9 mouse cellular contexts compared by ENCODE assay signal in genomic region chr10:81318589-81319329, GRCm38 (mm10). TPM values are rescaled to one million over a fixed set of nuclear protein-coding genes. Genes with fewer than 3 reads are reported as not detected.
A peak's percentile ranks its signal among the peaks of the same experiment; 100 is the strongest.
DNase-seq lines count a peak whose midpoint lies in the region; ATAC-seq and TF ChIP-seq lines count a peak whose summit lies in the region.
"Had no signal": no experiment of that assay in that cellular context is flagged by ENCODE, and none has a peak within 500 bp of the region (broad histone marks: within the 10 kb centered on the region; RNA-seq: fewer than 3 reads in every experiment).

No protein-coding gene starts in this region.

- TF ChIP-seq CTCF in kidney, postnatal 0 days (IDR thresholded peaks at IDR 0.05; ENCODE audit: low read depth), result no peak

- H3K27ac ChIP-seq in ES-E14 (ENCODE audit: insufficient read depth, low read depth, low read length, poor library complexity, severe bottlenecking), result no peak overlapping the region
- peak overlapping the region; percentile 95 for H3K27ac ChIP-seq in embryonic facial prominence, embryonic 15.5 days (replicated peaks)
- 0 out of 2 replicates have a peak overlapping the region, but pooled peaks have one; percentile 91 for H3K27ac ChIP-seq in kidney, postnatal 0 days
- peak overlapping the region; percentile 94; the same call in 1 of the 2 replicates for H3K27ac ChIP-seq in midbrain, embryonic 14.5 days (replicated peaks; ENCODE audit: low read depth, low read length)

- 88% methylated on average over 13 of the region's 13 CpGs for WGBS in embryonic facial prominence, embryonic 15.5 days
- 88% methylated on average over 13 of the region's 13 CpGs for WGBS in kidney, postnatal 0 days
- WGBS in midbrain, embryonic 14.5 days, result 94% methylated on average over 13 of the region's 13 CpGs

- no peaks in the 10 kb centered on the region for H3K9me3 ChIP-seq in ES-E14 (ENCODE audit: control insufficient read depth, insufficient read depth, low read depth, low read length)
- H3K9me3 ChIP-seq in embryonic facial prominence, embryonic 15.5 days (replicated peaks), result no peaks in the 10 kb centered on the region
- H3K9me3 ChIP-seq in kidney, postnatal 0 days (replicated peaks; ENCODE audit: low read length), result no peaks in the 10 kb centered on the region
- H3K9me3 ChIP-seq in midbrain, embryonic 14.5 days (ENCODE audit: control insufficient read depth, low read length), result no peaks in the 10 kb centered on the region

- peak overlapping the region; percentile 78 for H3K4me2 ChIP-seq in embryonic facial prominence, embryonic 15.5 days (replicated peaks)
- H3K4me2 ChIP-seq in kidney, postnatal 0 days (ENCODE audit: low read length), result peak overlapping the region; percentile 74; the same call in 1 of the 2 replicates
- peak overlapping the region; percentile 79 for H3K4me2 ChIP-seq in midbrain, embryonic 14.5 days (ENCODE audit: low read length)

- in situ Hi-C loops in ES-E14 (cut with MboI; ENCODE audit: low sequenced_read_pairs in 2 of 2, unreplicated experiment in 2 of 2), result no loop called here

- H3K4me3 ChIP-seq in ES-E14 (ENCODE audit: insufficient read depth in 1 of 2, low read depth in 1 of 2, low read length in 2 of 2, poor library complexity in 1 of 2, severe bottlenecking in 1 of 2), result no peak overlapping the region
- peak overlapping the region; percentile 93; the same call in 1 of the 2 replicates for H3K4me3 ChIP-seq in embryonic facial prominence, embryonic 15.5 days (replicated peaks)
- no peak overlapping the region for H3K4me3 ChIP-seq in kidney, postnatal 0 days (replicated peaks; ENCODE audit: low read depth, low read length)
- H3K4me3 ChIP-seq in midbrain, embryonic 14.5 days (replicated peaks; ENCODE audit: low read depth, low read length), result no peak overlapping the region

- DNase-seq in gastrocnemius, postnatal 10 days, result peak; percentile 14
- DNase-seq in gastrocnemius, postnatal 4 days (ENCODE audit: low spot score in 2 of 2), result no peak
- no peak for DNase-seq in ES-E14 (ENCODE audit: low read depth, low spot score)
- DNase-seq in kidney, postnatal 0 days (ENCODE audit: low spot score), result no peak
- DNase-seq in midbrain, embryonic 14.5 days, result no peak
- DNase-seq in left cerebral cortex, adult 18-20 months (ENCODE audit: low spot score in 2 of 2), result no peak
- DNase-seq in spleen, adult 12 weeks (ENCODE audit: low spot score), result no peak

- peak overlapping the region; percentile 83; the same call in 1 of the 2 replicates for H3K9ac ChIP-seq in ES-E14 (ENCODE audit: insufficient read depth, low read depth, low read length, poor library complexity, severe bottlenecking)
- peak overlapping the region; percentile 39; the same call in 1 of the 2 replicates for H3K9ac ChIP-seq in embryonic facial prominence, embryonic 15.5 days
- H3K9ac ChIP-seq in kidney, postnatal 0 days (ENCODE audit: low read depth, low read length), result 0 out of 2 replicates have a peak overlapping the region, but pooled peaks have one; percentile 46
- peak overlapping the region; percentile 27; the same call in 1 of the 2 replicates for H3K9ac ChIP-seq in midbrain, embryonic 14.5 days (replicated peaks; ENCODE audit: low read length)

- ATAC-seq in embryonic facial prominence, embryonic 15.5 days (ENCODE audit: insufficient number of reproducible peaks, low FRiP score, low TSS enrichment, low read depth), result no peak
- no peak for ATAC-seq in kidney, postnatal 0 days (replicated peaks; ENCODE audit: low FRiP score, low read depth)
- no peak for ATAC-seq in midbrain, embryonic 14.5 days (ENCODE audit: low FRiP score, low TSS enrichment)

- H3K4me1 ChIP-seq in ES-E14 (ENCODE audit: control insufficient read depth in 2 of 2, insufficient read depth in 2 of 2, low read length in 2 of 2, poor library complexity in 1 of 2), result peaks cover 0 to 22% of the 10 kb centered on the region in 2 experiments; a peak in 2 of 4 replicates
- H3K4me1 ChIP-seq in embryonic facial prominence, embryonic 15.5 days, result peaks cover 54% of the 10 kb centered on the region
- peaks cover 20% of the 10 kb centered on the region for H3K4me1 ChIP-seq in kidney, postnatal 0 days (replicated peaks; ENCODE audit: insufficient read depth, low read length)
- peaks cover 15% of the 10 kb centered on the region for H3K4me1 ChIP-seq in midbrain, embryonic 14.5 days (ENCODE audit: control insufficient read depth, insufficient read depth, low read length)

- peaks cover 41% of the 10 kb centered on the region for H3K36me3 ChIP-seq in ES-E14 (ENCODE audit: control insufficient read depth, insufficient read depth, low read length, poor library complexity, severe bottlenecking)
- H3K36me3 ChIP-seq in embryonic facial prominence, embryonic 15.5 days, result peaks cover 51% of the 10 kb centered on the region
- peaks cover 29% of the 10 kb centered on the region for H3K36me3 ChIP-seq in kidney, postnatal 0 days (ENCODE audit: insufficient read depth, low read length)
- H3K36me3 ChIP-seq in midbrain, embryonic 14.5 days (ENCODE audit: control insufficient read depth, insufficient read depth, low read length), result peaks cover 62% of the 10 kb centered on the region

- no peaks in the 10 kb centered on the region for H3K27me3 ChIP-seq in embryonic facial prominence, embryonic 15.5 days
- H3K27me3 ChIP-seq in kidney, postnatal 0 days (ENCODE audit: insufficient read depth, low read length), result no peaks in the 10 kb centered on the region
- no peaks in the 10 kb centered on the region for H3K27me3 ChIP-seq in midbrain, embryonic 14.5 days (ENCODE audit: control insufficient read depth, insufficient read depth, low read length)
- H3K27me3 ChIP-seq: CH12.LX had no signal

TF ChIP-seq in ES-E14, 5 proteins besides CTCF, POLR2A, EP300 and RAD21:
- TF ChIP-seq CHD2 (IDR thresholded peaks at IDR 0.05; ENCODE audit: low read depth, low read length), result no peak
- TF ChIP-seq HCFC1 (IDR thresholded peaks at IDR 0.05; ENCODE audit: borderline replicate concordance, insufficient read depth, low read length), result no peak
- TF ChIP-seq MAFK (IDR thresholded peaks at IDR 0.05; ENCODE audit: insufficient read depth, low read depth, low read length), result no peak
- TF ChIP-seq ZNF384 (IDR thresholded peaks at IDR 0.05; ENCODE audit: low read depth, low read length), result no peak
- no peak for TF ChIP-seq ZC3H11A (IDR thresholded peaks at IDR 0.05; ENCODE audit: borderline replicate concordance, low read depth, low read length)

RNA-seq across cellular contexts. Expression of gene Cactin, which starts 2.1 kb away (rescaled TPM):
- 10 to 100 TPM; 11.0 to 14.5 TPM for total RNA-seq in gastrocnemius, postnatal 10 days (2021)
- 10 to 100 TPM; 17.8 to 18.3 TPM for total RNA-seq in gastrocnemius, postnatal 4 days (2021)
- 53.1 and 54.9 TPM in 2 replicates for total RNA-seq in ES-E14 (2012; rRNA removed)
- polyA plus RNA-seq in embryonic facial prominence, embryonic 15.5 days (2015; fragmentation: Nextera tagmentation; extraction: Ambion mirVana), result 41.4 and 44.0 TPM in 2 replicates
- polyA plus RNA-seq in kidney, postnatal 0 days (2015; fragmentation: Nextera tagmentation; extraction: Ambion mirVana), result 24.5 and 26.4 TPM in 2 replicates
- polyA plus RNA-seq in midbrain, embryonic 14.5 days (2014; fragmentation: Nextera tagmentation; extraction: Ambion mirVana), result 22.6 and 22.8 TPM in 2 replicates
- total RNA-seq in left cerebral cortex, adult 18-20 months (2021), result 10 to 100 TPM; 30.5 to 34.6 TPM

RNA-seq across cellular contexts. Expression of gene Tbxa2r, which starts 9.8 kb away (rescaled TPM):
- 1 to 10 TPM; 2.3 to 3.8 TPM for total RNA-seq in gastrocnemius, postnatal 10 days (2021)
- total RNA-seq in gastrocnemius, postnatal 4 days (2021), result 1 to 10 TPM; 4.8 to 5.8 TPM
- total RNA-seq in ES-E14 (2012; rRNA removed), result 2.3 and 4.5 TPM in 2 replicates
- 13.2 and 14.2 TPM in 2 replicates for polyA plus RNA-seq in embryonic facial prominence, embryonic 15.5 days (2015; fragmentation: Nextera tagmentation; extraction: Ambion mirVana)
- polyA plus RNA-seq in kidney, postnatal 0 days (2015; fragmentation: Nextera tagmentation; extraction: Ambion mirVana), result 16.1 and 17.5 TPM in 2 replicates
- 2.9 and 3.7 TPM in 2 replicates for polyA plus RNA-seq in midbrain, embryonic 14.5 days (2014; fragmentation: Nextera tagmentation; extraction: Ambion mirVana)
- 1 to 10 TPM; 1.1 to 1.5 TPM for total RNA-seq in left cerebral cortex, adult 18-20 months (2021)

RNA-seq across cellular contexts. Expression of gene Gipc3, which starts 24.3 kb away (rescaled TPM):
- total RNA-seq in gastrocnemius, postnatal 10 days (2021), result 1 to 10 TPM in 1 of 2 experiments, under 1 TPM in 1; 0.96 to 1.3 TPM
- under 1 TPM; 0.66 to 0.86 TPM for total RNA-seq in gastrocnemius, postnatal 4 days (2021)
- total RNA-seq in ES-E14 (2012; rRNA removed), result 0.09 and 0.16 TPM in 2 replicates
- polyA plus RNA-seq in embryonic facial prominence, embryonic 15.5 days (2015; fragmentation: Nextera tagmentation; extraction: Ambion mirVana), result 0.29 and 0.35 TPM in 2 replicates
- 0.07 and 0.13 TPM in 2 replicates for polyA plus RNA-seq in kidney, postnatal 0 days (2015; fragmentation: Nextera tagmentation; extraction: Ambion mirVana)
- polyA plus RNA-seq in midbrain, embryonic 14.5 days (2014; fragmentation: Nextera tagmentation; extraction: Ambion mirVana), result not detected in 2 replicates
- 1 to 10 TPM; 2.5 to 3.6 TPM for total RNA-seq in left cerebral cortex, adult 18-20 months (2021)

RNA-seq across cellular contexts. Expression of gene Pip5k1c, which starts 26.0 kb away (rescaled TPM):
- total RNA-seq in gastrocnemius, postnatal 10 days (2021), result 10 to 100 TPM; 24.0 to 30.8 TPM
- total RNA-seq in gastrocnemius, postnatal 4 days (2021), result 10 to 100 TPM; 35.8 TPM
- 27.3 and 34.6 TPM in 2 replicates for total RNA-seq in ES-E14 (2012; rRNA removed)
- polyA plus RNA-seq in embryonic facial prominence, embryonic 15.5 days (2015; fragmentation: Nextera tagmentation; extraction: Ambion mirVana), result 51.1 and 53.8 TPM in 2 replicates
- polyA plus RNA-seq in kidney, postnatal 0 days (2015; fragmentation: Nextera tagmentation; extraction: Ambion mirVana), result 37.8 and 39.3 TPM in 2 replicates
- polyA plus RNA-seq in midbrain, embryonic 14.5 days (2014; fragmentation: Nextera tagmentation; extraction: Ambion mirVana), result 102 and 132 TPM in 2 replicates
- total RNA-seq in left cerebral cortex, adult 18-20 months (2021), result 100 to 1,000 TPM; 415 to 417 TPM

RNA-seq across cellular contexts. Expression of gene Tjp3, which starts 27.4 kb away (rescaled TPM):
- total RNA-seq in gastrocnemius, postnatal 10 days (2021), result under 1 TPM; 0.14 to 0.36 TPM
- total RNA-seq in gastrocnemius, postnatal 4 days (2021), result under 1 TPM; 0.25 to 0.44 TPM
- 5.2 and 15.2 TPM in 2 replicates for total RNA-seq in ES-E14 (2012; rRNA removed)
- 15.1 and 22.6 TPM in 2 replicates for polyA plus RNA-seq in embryonic facial prominence, embryonic 15.5 days (2015; fragmentation: Nextera tagmentation; extraction: Ambion mirVana)
- polyA plus RNA-seq in kidney, postnatal 0 days (2015; fragmentation: Nextera tagmentation; extraction: Ambion mirVana), result 19.0 and 19.1 TPM in 2 replicates
- polyA plus RNA-seq in midbrain, embryonic 14.5 days (2014; fragmentation: Nextera tagmentation; extraction: Ambion mirVana), result 4.4 and 5.7 TPM in 2 replicates
- total RNA-seq in left cerebral cortex, adult 18-20 months (2021), result under 1 TPM; 0.16 to 0.23 TPM

Comparison
In these comparisons a context has a peak if more than half of its experiments do, and no peak if none do; other contexts are left out.
1. H3K9ac ChIP-seq: peak in every context shown above with its lines; median percentile 83 in ES-E14; 46 in kidney, postnatal 0 days; 39 in embryonic facial prominence, embryonic 15.5 days; 27 in midbrain, embryonic 14.5 days.